Mouse (Mus musculus) ovary, postnatal 14 days (tissue): ENCODE results near the gene Kcnd2.

Experiments used
- DNase-seq: peaks from one replicate; pipeline ENCODE4 v3.0.0; 2022; ENCODE audit warnings: low spot score

Gene Kcnd2

GRCm38 (mm10) chr6:21692861-21693350, 477.6 kb downstream of the Kcnd2 start:
- no peak for DNase-seq

GRCm38 (mm10) chr6:21697641-21698040, 482.3 kb downstream of the Kcnd2 start:
- DNase-seq, result no peak

- no peak for DNase-seq
Measured at GRCm38 (mm10) chr6:21701131-21701530, 485.8 kb downstream of the Kcnd2 start.

- DNase-seq, result no peak
Measured at GRCm38 (mm10) chr6:21709228-21709627, 493.9 kb downstream of the Kcnd2 start.

- no peak for DNase-seq
Measured at GRCm38 (mm10) chr6:21719121-21719520, 503.8 kb downstream of the Kcnd2 start.

- DNase-seq, result no peak
Measured at GRCm38 (mm10) chr6:21722238-21722637, 506.9 kb downstream of the Kcnd2 start.

GRCm38 (mm10) chr6:21740606-21741005, 525.3 kb downstream of the Kcnd2 start:
- no peak for DNase-seq

- no peak for DNase-seq
Measured at GRCm38 (mm10) chr6:21744615-21745266, 529.4 kb downstream of the Kcnd2 start.

GRCm38 (mm10) chr6:21747536-21747935, 532.2 kb downstream of the Kcnd2 start:
- DNase-seq, result no peak

GRCm38 (mm10) chr6:21767787-21768221, 552.5 kb downstream of the Kcnd2 start:
- DNase-seq, result no peak

GRCm38 (mm10) chr6:21768745-21769446, 553.6 kb downstream of the Kcnd2 start:
- no peak for DNase-seq

- DNase-seq, result no peak
Measured at GRCm38 (mm10) chr6:21769447-21769809, 554.1 kb downstream of the Kcnd2 start.

- DNase-seq, result no peak
Measured at GRCm38 (mm10) chr6:21774213-21774916, 559.1 kb downstream of the Kcnd2 start.
